Mouse (Mus musculus) E14TG2a.4 (cell line): ENCODE measurements at regions not wholly inside any gene's neighbourhood (a gene's known extent, or its start where the extent isn't known, plus 50 kb on each side); places are given as distances from the start of the nearest gene placed in this dataset.

Experiments
- H3K27me3 ChIP-seq: 2 replicates; pipeline ENCODE4 v1.6.1; 2014; ENCODE audit warnings: low read length, control low read depth; ENCODE audit not compliant: insufficient read depth
- H3K36me3 ChIP-seq: 2 replicates; pipeline ENCODE4 v1.6.1; 2014; ENCODE audit warnings: low read length, control low read depth; ENCODE audit not compliant: insufficient read depth
- H3K4me1 ChIP-seq: replicated peaks from 2 replicates; pipeline ENCODE4 v1.6.1; 2014; ENCODE audit warnings: low read depth, low read length, control low read depth
- H3K4me3 ChIP-seq: replicated peaks from 2 replicates; pipeline ENCODE4 v1.5.1; 2014; ENCODE audit warnings: mild to moderate bottlenecking, low read length
- H3K9me3 ChIP-seq: 2 replicates; pipeline ENCODE4 v1.6.1; 2014; ENCODE audit warnings: low read length, control low read depth
- CTCF ChIP-seq: conservative IDR thresholded peaks from 2 replicates; pipeline ENCODE4 v1.5.1; 2014; ENCODE audit warnings: low read length
- NANOG ChIP-seq: IDR thresholded peaks from 2 replicates; pipeline ENCODE4 v1.6.1; 2014; ENCODE audit warnings: borderline replicate concordance, low read length, mixed read lengths
- POU5F1 ChIP-seq: IDR thresholded peaks from 2 replicates; pipeline ENCODE4 v1.6.1; 2014; ENCODE audit warnings: low read length, borderline replicate concordance

DNA sequence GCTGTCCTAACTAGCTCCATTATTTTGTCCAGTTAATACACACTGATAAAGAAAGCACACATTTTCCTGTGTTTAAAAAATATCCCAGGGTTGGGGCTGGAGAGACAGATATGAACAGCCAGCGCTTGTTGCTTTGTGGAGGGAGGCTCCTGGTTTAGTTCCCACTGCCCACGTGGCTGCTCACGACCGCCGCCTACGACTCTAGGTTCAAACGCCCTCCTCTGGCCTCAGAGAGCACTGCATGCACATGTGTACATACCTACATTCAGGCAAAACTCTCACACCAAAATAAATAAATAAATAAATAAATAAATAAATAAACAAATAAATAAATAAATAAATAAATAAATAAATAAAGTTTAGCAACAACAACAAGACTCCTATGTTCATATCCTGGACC is 104.8 kb downstream of the Gm525 start:
- TF ChIP-seq NANOG, result no peak
- TF ChIP-seq CTCF, result peak; percentile 37

DNA sequence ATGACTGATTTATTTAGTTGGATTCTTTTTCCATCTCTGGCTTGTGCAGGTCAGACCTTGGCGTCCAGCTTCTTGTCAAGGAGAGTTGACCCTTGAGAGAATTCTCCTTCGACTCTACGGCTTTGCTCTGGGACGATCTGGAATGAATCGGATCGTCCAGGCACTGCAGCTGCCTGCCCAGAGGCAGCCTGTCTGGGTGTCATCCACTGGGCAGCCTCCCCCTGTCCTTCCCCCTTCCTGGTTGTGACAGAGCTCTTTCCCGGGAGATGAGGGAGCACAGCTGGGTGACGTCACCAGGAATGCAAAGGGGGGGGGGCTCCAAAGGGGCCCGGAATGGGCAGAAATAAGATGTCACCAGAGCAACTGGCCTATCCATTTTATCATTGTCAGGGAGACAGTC is 101.9 kb downstream of the Gm525 start:
- Histone ChIP-seq H3K27me3 (peaks cover 9% of the 10 kb centered on the region; the same call in 1 of the 2 replicates), H3K4me1 (peaks cover 23% of the 10 kb centered on the region), H3K4me3 (no peak overlapping the region), H3K9me3 (no peaks in the 10 kb centered on the region), H3K36me3 (no peaks in the 10 kb centered on the region)
- no peak for TF ChIP-seq POU5F1
- no peak for TF ChIP-seq NANOG
- TF ChIP-seq CTCF, result no peak

More for the DNA sequence above, 104.8 kb downstream of the Gm525 start:
- H3K4me3 ChIP-seq, result no peak overlapping the region
- peaks cover 5% of the 10 kb centered on the region; the same call in 1 of the 2 replicates for H3K27me3 ChIP-seq
- no peaks in the 10 kb centered on the region for H3K9me3 ChIP-seq
- no peaks in the 10 kb centered on the region for H3K36me3 ChIP-seq
- H3K4me1 ChIP-seq, result peaks cover 23% of the 10 kb centered on the region

DNA sequence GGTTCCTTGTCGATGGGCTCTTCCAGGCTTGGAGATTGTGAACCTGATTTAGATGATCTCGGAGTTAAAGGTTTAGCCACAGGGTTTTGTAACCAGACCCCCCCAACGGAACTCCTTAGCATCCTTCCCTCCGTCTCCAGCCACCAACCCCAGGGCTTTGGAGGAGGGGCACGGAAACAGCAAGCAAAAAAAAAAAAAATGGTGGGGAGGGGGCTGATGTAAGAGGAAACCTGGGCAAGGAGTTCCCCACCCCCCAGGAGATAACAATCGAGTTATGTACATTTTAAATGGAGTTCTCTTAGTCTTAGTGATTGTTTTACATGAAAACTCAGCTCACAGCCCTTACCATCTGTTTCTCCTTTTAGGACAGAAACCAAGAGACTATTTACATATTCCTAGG is 101.3 kb downstream of the Gm525 start:
- Histone ChIP-seq H3K4me1 (peaks cover 23% of the 10 kb centered on the region), H3K4me3 (no peak overlapping the region), H3K9me3 (no peaks in the 10 kb centered on the region), H3K36me3 (no peaks in the 10 kb centered on the region), H3K27me3 (peaks cover 9% of the 10 kb centered on the region; the same call in 1 of the 2 replicates)
- no peak for TF ChIP-seq NANOG
- no peak for TF ChIP-seq POU5F1
- no peak for TF ChIP-seq CTCF

DNA sequence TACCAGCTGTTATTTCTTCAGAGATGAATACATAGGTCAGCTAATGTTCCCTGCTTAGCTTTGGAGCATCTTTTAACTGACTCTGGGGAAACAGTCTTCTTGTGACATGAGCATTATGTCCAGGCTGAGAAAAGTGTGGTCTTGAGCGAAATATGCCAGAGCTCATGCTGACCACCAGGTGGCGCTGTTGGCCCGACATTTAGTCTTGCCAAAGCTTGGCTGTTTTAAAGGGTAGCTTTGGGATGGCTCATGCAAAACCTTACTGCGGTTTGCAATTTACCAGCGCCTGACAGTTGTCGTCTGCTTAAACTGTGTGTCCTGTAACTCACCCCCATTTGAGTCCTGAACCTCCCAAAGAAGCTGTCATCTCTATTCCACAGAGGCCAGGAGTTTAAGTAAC is 91.6 kb downstream of the Gm525 start:
- Histone ChIP-seq H3K9me3 (no peaks in the 10 kb centered on the region), H3K27me3 (peaks cover 46% of the 10 kb centered on the region), H3K4me1 (peaks cover 4% of the 10 kb centered on the region; the same call in 1 of the 2 replicates), H3K36me3 (no peaks in the 10 kb centered on the region), H3K4me3 (no peak overlapping the region)
- TF ChIP-seq POU5F1, result no peak
- TF ChIP-seq CTCF, result peak; percentile 82
- TF ChIP-seq NANOG, result no peak

DNA sequence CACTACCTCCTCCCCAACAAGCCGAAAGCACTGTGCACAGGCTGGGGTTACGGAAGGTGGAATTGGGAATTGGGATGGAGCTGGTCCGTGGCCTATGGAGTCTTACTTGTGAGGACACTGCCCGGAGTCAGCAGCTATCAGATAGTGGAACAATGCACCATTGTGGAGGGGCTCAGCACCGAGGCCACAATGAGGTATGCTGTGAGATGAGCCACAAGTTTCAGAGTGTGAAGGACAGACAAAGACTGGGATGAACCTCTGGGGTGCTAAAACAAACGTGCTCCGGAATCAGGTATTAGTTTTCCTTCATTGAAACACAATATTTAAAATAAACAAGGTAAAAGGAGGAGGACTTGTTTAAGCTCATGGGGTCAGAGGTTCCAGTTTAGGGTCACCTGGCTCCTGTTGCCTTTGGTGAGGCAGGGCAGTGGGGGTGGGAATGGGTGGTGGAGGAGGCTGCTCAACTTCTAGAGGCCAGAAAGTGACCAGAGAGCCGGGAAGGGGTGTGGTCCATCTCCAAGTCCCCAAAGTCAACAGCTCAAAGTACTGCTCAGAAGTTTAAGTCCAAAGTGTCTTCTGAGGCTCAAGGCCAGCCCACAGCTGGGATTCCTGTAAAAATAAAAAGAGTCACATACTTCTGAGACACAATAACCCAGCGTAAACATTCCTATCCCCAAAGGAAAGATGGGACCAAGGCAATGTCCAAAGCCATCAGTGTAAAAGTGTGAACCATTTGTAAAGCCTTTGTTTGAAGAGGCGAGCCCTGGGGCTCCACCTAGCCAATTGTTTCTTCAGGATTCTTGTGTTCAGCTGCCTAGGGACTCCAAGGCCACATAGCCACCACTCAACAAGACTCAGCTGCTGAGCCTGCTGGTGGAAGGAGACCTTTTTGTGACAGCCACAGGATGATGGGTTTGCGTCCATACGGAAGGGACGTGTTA is 80.1 kb downstream of the Gm525 start:
- Histone ChIP-seq H3K9me3 (no peaks in the 10 kb centered on the region), H3K36me3 (no peaks in the 10 kb centered on the region), H3K4me3 (no peak overlapping the region), H3K27me3 (peaks cover 29% of the 10 kb centered on the region), H3K4me1 (peaks cover 28% of the 10 kb centered on the region)
- TF ChIP-seq CTCF, result no peak
- peak; percentile 62; the same call in 1 of the 2 replicates for TF ChIP-seq NANOG

DNA sequence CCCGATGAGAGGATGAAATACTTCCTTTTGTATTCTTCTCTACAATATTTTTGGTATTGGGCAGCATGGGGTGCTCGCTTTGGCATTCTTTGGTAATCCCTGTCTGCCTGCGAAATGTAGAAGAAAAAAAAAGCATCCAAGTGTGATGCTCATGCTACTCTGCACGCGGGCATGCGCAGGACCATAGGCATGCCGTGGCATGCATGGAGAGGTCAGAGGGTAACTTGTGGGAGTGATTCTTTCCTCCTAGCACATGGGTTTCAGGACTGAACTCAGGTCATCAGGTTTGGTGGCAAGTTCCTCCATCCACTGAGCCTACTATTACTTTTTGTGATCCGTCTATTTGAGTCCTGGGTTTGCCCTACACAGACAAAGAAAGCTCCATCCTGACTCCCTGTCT is 74.3 kb downstream of the Gm525 start:
- TF ChIP-seq POU5F1 (no peak), NANOG (no peak), CTCF (no peak)
- no peaks in the 10 kb centered on the region for H3K9me3 ChIP-seq
- H3K27me3 ChIP-seq, result peaks cover 12% of the 10 kb centered on the region
- H3K36me3 ChIP-seq, result no peaks in the 10 kb centered on the region
- H3K4me3 ChIP-seq, result no peak overlapping the region
- H3K4me1 ChIP-seq, result peaks cover 17% of the 10 kb centered on the region

DNA sequence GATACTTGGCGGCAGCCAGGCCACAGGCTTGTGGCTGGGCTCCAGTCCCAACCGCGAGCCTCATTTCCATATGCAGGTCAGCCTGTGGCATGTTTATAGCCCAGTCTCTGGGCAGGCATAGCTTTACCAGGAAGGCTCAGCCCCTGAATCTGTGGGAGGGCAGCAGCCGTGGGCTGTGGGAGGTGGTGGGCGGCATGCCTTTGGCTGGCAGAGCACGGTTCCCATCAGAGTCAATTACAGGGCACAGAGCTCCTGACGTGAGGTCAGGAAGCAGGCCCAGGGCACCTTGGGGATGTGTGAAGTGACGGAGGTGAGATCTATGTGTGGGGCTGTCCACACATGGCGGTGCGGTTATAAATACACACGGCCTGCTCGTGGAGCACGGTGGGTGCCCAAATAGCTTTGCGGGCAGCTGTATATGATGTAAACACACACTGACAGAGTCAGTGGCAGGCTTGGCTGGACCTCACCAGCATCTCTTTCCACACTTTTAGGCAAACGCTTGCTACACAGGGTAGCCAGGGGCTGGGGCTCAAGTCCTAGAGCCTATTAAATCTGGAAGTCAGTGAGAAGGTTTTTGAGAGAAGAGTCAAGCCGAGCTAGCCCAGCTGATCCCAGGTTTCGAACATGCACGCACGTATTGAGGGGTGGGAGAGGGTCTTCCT is 71.8 kb downstream of the Gm525 start:
- TF ChIP-seq NANOG, result no peak
- no peak for TF ChIP-seq CTCF
- no peak for TF ChIP-seq POU5F1
- peak overlapping the region; percentile 64 for H3K4me3 ChIP-seq
- no peaks in the 10 kb centered on the region for H3K36me3 ChIP-seq
- peaks cover 22% of the 10 kb centered on the region for H3K4me1 ChIP-seq
- H3K9me3 ChIP-seq, result peaks cover 7% of the 10 kb centered on the region
- H3K27me3 ChIP-seq, result peaks cover 8% of the 10 kb centered on the region

DNA sequence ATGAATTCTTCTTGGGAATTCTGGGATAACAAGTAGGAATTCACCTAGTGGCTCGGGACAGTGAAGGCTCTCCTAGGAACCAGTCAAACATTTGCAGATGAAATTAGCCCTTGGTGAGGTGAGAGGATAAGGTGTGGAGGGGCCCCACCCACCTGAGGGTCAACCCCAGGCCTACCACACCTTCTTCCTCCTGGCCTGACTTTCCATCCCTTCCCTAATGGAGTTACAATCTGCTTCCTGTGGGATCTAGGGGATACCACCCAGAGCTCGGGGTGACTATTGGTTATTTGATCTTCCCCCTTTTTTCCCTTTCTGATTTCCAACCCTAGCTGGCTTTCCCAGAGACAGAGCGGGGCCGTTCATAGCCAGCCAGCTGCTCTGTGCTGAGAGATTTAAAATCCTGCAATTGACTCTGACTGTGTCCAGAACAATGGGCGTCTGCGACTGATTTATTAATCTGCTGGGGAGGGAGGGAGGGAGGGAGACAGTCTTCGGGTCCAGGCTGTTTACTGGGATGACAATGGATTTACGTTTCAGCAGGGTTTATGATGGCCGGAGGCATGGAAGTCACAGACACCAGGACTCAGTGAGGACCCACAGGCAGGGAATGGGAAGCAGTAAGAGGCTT is 69.0 kb downstream of the Gm525 start:
- Histone ChIP-seq H3K27me3 (0 out of 2 replicates have a peak, but pooled peaks cover 3% of the 10 kb centered on the region), H3K36me3 (no peaks in the 10 kb centered on the region), H3K4me3 (0 out of 2 replicates have a peak overlapping the region, but pooled peaks have one; percentile 10), H3K9me3 (peaks cover 10% of the 10 kb centered on the region), H3K4me1 (peaks cover 22% of the 10 kb centered on the region)
- TF ChIP-seq POU5F1, result no peak
- TF ChIP-seq NANOG, result no peak
